Mouse (Mus musculus) layer of hippocampus, postnatal 14 days (tissue): ENCODE measurements around the gene Gpatch1. TPM values are rescaled to one million over a fixed set of nuclear protein-coding genes. Genes with fewer than 3 reads are reported as not detected.
"Not testable (repeated sequence)": the region's sequence is repeated elsewhere in the genome, so short reads cannot be mapped to it uniquely, and the experiment has no call there.

Experiments used
- DNase-seq, 2 experiments: peaks; one replicate each; pipeline ENCODE4 v3.0.0; 2021 to 2022; ENCODE audit warnings: low spot score in 2 of 2, mixed read lengths in 1 of 2
- total RNA-seq, 2 experiments: library from RNA; stranded (reverse); gene quantifications; 2 replicates each; pipeline ENCODE4 v1.2.3; 2021

The Gpatch1 gene
- total RNA-seq, 2 experiments from 2014 or later: 24.3 to 25.9 TPM

DNA sequence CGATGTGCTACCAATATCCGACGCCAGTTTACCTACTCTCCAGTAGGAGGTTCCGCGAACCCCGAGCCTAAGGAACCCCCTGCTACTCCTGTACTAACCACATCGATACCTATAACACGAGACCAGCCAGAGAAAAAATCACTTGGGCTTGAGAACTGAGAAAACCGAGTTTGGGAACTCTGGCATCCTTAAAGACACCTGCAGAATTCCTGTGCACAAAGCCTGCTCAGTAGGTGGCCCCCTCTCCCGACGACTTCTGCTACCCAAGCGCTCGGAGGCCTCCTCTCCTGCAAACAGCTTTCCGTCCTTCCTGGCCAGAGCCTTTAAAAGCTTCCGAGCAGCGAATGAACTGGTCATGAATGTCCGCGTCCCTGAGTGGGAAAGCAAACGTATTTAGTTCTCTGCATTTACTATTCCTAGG, 15.0 kb upstream of the Gpatch1 start:
- DNase-seq: peak in 1 of 2 experiments; percentile 36

- no peak for DNase-seq
These were observed 13.3 kb upstream of the Gpatch1 start for GRCm38 (mm10) chr7:35331590-35331989.

DNA sequence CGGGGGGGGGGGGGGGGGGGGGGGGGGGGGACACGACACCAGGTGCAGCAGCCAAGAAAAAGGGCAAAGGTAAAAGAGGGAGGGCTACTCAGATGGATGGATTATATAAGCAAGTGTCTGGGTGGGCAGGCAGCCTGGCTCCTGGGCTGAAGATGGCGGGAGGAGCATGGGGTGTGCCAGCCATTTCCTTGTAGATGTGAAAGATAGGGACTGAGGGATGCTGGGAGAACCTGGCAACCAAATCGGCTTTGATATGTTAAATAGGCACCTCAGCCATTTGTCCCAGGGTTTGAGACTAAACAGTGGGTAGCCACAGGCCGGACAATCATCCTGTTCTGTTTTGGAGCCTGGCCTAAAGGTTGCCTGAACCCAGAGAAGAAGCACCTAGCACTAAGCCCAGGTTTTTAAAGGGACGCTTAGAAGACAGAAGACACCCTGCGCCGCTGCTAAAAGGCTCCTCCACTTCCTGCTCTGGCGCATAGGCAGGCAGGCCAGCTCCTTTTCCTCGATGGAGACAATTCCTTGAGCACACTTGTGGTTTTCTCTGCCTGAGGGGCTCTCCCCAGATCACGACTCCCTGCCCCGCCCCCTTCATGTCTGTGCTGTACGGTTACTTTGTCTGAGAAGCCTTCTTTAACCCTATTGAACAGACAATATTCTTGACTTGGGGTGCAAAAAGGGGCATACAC, 4.6 kb upstream of the Gpatch1 start:
- DNase-seq: no peak

DNA sequence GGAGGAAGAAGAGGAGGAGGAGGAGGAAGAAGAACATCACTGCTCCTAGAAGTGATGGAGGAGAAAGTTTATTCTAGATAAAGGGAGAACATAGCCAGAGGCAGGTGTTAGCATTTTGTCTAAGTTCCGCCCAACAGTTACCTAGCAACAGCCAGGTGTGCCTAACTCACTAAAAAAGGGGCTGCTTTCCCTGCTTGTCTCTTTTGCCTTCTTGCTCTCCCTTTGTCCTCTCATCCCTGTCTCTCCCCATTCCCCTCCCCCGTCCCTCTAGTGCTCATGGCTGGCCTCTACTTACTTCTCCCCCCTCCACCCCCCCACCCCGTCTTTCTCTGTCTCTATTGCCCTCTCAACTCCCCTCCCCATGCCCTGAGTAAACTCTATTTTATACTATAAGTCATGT, 3.9 kb upstream of the Gpatch1 start:
- no peak for DNase-seq

GRCm38 (mm10) chr7:35319755-35320154, 1.5 kb upstream of the Gpatch1 start:
- no peak for DNase-seq

- DNase-seq: not testable (repeated sequence)
These were observed 981 bp upstream of the Gpatch1 start for GRCm38 (mm10) chr7:35319221-35319620.

DNA sequence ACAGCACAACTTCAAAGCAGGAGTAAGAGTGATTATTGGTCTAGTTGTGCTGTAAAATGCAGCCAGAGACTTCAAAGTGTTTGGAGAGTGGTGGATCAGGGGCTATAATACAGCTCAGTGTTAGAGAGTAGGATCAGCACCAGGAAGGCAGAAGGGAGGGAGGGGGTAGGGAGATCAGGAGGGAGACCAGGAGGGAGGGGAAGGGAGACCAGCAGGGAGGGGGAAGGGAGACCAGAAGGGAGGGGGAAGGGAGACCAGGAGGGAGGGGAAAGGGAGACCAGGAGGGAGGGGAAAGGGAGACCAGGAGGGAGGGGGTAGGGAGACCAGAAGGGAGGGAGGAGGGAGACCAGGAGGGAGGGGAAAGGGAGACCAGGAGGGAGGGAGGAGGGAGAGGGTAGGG, 4.1 kb downstream of the Gpatch1 start:
- no peak for DNase-seq

- DNase-seq: no peak
These were observed 7.0 kb downstream of the Gpatch1 start for GRCm38 (mm10) chr7:35311214-35311613.

- no peak for DNase-seq
These were observed 17.4 kb downstream of the Gpatch1 start for GRCm38 (mm10) chr7:35300792-35301191.

GRCm38 (mm10) chr7:35299656-35300055, 18.6 kb downstream of the Gpatch1 start:
- DNase-seq: peak in 1 of 2 experiments; percentile 49

DNA sequence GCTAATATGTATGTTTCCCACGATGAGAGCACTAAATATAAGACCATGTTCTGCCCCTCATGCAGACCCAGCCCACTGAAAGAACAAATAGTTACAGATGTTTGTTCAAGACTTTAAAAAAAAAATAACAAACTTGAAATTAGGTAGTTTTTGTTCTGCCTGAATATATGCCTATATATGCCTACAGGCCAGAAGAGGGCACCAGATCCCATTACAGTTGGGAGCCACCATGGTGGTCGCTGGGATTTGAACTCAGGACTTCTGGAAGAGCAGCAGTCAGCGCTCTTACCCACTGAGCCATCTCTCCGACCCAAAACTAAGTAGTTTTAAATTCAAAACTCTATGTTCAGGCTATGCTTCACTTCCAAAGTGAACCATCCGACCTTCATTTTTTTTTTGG, 20.4 kb downstream of the Gpatch1 start:
- no peak for DNase-seq

DNA sequence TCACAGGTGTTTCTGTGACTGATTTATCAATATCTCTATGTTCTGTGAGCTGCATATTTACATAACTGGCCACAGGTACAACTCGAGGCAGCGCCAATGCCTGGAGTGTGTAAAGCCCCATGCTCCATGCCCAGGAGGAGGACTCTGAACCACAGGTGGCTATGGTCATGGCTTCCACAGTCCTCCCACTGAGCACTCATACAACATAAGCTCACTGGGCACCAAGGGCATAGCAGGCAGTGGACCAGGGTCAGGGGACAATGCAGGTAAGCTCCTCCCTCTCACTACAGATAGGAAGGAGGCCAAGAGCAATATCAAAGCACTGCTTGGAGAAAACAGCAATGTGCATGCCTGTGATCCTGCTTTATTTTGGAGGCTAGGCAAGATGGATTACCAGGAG, 22.6 kb downstream of the Gpatch1 start:
- DNase-seq: no peak

DNA sequence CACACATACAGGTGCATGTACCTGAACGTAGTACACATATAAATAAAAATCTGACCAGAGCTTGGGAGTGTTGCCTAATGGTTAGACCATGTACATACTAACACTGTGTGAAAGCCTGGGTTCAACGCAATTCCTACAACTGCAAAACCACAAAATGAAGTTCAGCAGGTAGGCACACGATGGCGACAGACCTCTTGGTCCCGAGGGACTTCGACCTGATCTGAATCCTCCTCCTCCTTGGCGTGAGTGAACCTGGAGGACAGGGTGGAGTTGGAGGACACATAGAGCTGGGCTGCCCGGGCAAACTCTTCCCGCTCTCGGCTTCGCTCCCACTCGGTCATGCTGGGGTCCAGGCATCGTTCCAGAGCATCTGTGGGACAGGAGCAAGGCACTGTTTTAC, 24.8 kb downstream of the Gpatch1 start:
- no peak for DNase-seq

GRCm38 (mm10) chr7:35278933-35279332, 39.3 kb downstream of the Gpatch1 start:
- no peak for DNase-seq

- DNase-seq: no peak
These were observed 40.8 kb downstream of the Gpatch1 start for GRCm38 (mm10) chr7:35277433-35277832.

DNA sequence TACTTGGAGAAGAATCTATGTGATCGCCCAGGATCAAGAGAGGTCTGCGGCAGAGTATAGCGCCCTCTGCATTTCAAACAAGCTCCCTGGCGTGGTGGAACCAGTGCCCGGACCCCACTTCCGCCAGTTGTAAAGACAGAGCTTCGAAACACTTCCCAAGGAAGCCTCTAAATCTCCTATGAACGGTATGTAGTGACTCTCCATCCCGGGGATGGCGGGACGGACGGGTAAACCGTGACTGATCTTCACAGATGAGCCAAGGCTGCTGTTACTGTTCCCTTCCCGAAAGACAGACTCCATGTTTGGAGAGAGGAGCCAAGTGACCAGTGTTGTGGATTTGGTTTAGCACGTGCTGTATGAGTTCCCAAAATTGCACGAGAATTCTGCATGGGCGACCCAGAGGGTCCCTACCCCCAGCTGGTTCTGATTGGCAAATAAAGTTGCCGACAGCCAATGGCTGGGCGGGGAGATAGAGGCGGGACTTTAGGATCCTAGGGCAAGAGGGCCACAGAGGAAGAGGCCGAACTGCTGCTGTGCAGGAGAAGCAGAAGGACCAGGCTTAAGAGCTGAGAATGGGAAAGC, 48.7 kb downstream of the Gpatch1 start:
- DNase-seq: no peak

- no peak for DNase-seq
These were observed 50.4 kb downstream of the Gpatch1 start for GRCm38 (mm10) chr7:35267841-35268240.

GRCm38 (mm10) chr7:35266666-35267065, 51.6 kb downstream of the Gpatch1 start:
- no peak for DNase-seq

DNA sequence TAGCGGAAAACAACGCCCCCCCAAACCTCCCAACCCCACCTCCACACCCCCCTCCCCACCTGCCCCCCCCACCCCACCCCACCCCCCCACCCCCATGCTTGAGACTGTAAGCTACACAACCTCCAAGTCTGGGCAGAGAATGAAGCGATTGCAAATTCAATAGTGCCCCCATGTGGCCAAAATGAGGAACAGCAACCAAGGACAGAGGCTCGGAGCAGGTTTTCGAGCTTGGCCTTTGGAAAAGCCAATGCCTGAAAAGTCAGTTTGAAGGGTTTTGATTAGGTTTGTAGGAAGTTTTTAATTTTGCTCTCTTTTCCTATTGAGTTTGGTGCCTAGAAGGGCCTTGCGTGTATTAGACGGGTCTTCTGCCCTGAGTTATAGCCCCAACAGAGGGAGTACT, 53.5 kb downstream of the Gpatch1 start:
- DNase-seq: peak; percentile 43 to 65

- no peak for DNase-seq
These were observed 54.4 kb downstream of the Gpatch1 start for GRCm38 (mm10) chr7:35263595-35264489.

DNA sequence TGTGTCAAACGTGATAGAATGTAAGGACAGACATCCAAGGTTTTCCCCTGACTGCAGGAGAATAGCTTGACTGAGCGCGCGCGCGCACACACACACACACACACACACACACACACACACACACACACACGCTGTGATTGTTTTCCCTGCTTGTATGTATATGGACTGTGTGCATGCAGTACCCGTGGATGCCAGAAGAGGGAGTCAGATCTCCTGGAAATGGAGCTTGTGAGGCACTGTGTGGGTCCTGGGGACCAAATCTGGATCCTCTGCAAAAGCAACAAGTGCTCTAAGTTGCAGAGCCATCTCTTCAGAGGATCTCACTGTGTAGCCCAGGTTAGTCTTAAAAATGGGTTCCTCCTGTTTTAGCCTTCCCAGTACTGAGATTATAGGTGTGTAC, 58.9 kb downstream of the Gpatch1 start:
- DNase-seq: no peak

DNA sequence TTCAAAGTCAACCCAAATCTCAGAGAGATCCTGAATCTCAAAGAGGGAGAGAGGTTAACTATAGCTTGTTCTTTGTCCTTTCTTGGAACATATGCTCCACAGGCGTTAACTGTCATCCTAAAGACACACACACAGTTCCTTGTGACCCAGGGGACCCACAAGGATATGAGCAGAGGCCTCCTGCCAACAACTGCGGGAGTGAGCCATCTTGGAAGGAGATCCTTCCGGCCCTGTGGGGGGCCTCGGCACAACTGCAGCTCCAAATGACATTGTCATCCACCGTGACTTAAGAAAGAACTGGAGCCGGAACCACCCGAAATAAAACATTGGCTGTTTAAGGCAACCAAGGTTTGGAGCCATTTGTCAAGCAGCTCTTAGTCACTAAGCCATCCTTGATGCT, 59.9 kb downstream of the Gpatch1 start:
- no peak for DNase-seq
